Mouse (Mus musculus) liver, postnatal 0 days (tissue): ENCODE measurements around the gene Nmt2.

Source experiments
- CTCF ChIP-seq: sonication (generic); IDR thresholded peaks from 2 replicates; pipeline ENCODE4 v1.5.1; 2016; ENCODE audit warnings: antibody characterized with exemption, low read depth
- EP300 ChIP-seq: IDR thresholded peaks from 2 replicates; pipeline ENCODE4 v1.6.1; 2016; ENCODE audit warnings: antibody characterized with exemption, low read depth, mild to moderate bottlenecking

DNA sequence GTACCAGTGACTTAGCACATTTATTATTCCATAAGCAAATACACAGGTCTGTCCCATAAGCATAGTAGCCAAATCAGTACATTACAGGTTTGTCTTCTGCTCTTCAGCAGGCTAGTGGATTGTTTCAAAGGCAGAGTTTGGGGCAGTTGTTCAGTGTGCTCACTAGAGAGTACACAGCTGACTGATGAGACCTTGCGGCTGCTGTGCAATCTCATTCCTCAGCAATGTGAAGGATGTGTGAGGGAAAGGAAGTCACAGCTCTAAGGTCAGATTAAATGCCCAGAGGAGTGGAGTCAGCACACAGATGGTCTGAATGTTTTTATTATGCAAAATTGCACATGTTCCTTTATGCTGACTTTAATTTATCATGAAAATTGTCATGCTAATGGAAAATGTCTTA lies 42.5 kb downstream of the Nmt2 start:
- TF ChIP-seq CTCF (no peak), EP300 (no peak)
